Mouse (Mus musculus) liver, embryonic 15.5 days (tissue): ENCODE measurements around the gene Pde4d. TPM values are rescaled to one million over a fixed set of nuclear protein-coding genes. Genes with fewer than 3 reads are reported as not detected.
A peak's percentile ranks its signal among the peaks of the same experiment; 100 is the strongest.

Experiments used
- ATAC-seq: fragments of 200-750 bp; cut with Nextera tagmentation; 2 replicates; pipeline ENCODE4 v1.8.0; 2017; ENCODE audit warnings: moderate number of reproducible peaks, mild to moderate bottlenecking, moderate library complexity; ENCODE audit not compliant: insufficient read depth
- H3K27ac ChIP-seq: fragments of 300-500 bp; sonication (generic); replicated peaks from 2 replicates; pipeline ENCODE4 v1.5.1; 2015; ENCODE audit warnings: mild to moderate bottlenecking, inconsistent platforms
- H3K27me3 ChIP-seq: fragments of 300-500 bp; sonication (generic); 2 replicates; pipeline ENCODE4 v1.6.1; 2015; ENCODE audit warnings: mild to moderate bottlenecking, inconsistent platforms
- H3K36me3 ChIP-seq: fragments of 300-500 bp; sonication (generic); replicated peaks from 2 replicates; pipeline ENCODE4 v1.6.1; 2015; ENCODE audit warnings: moderate library complexity, mild to moderate bottlenecking, inconsistent platforms
- H3K4me1 ChIP-seq: fragments of 300-500 bp; sonication (generic); replicated peaks from 2 replicates; pipeline ENCODE4 v1.6.1; 2015; ENCODE audit warnings: inconsistent platforms
- H3K4me2 ChIP-seq: fragments of 300-500 bp; sonication (generic); 2 replicates; pipeline ENCODE4 v1.6.1; 2015; ENCODE audit warnings: moderate library complexity, mild to moderate bottlenecking, inconsistent platforms
- H3K4me3 ChIP-seq: fragments of 300-500 bp; sonication (generic); replicated peaks from 2 replicates; pipeline ENCODE4 v1.5.1; 2015; ENCODE audit warnings: mild to moderate bottlenecking, inconsistent platforms
- H3K9ac ChIP-seq: fragments of 300-500 bp; sonication (generic); 2 replicates; pipeline ENCODE4 v1.6.1; 2015; ENCODE audit warnings: moderate library complexity, mild to moderate bottlenecking, inconsistent platforms
- H3K9me3 ChIP-seq: fragments of 300-500 bp; sonication (generic); replicated peaks from 2 replicates; pipeline ENCODE4 v1.6.1; 2016; ENCODE audit warnings: inconsistent platforms
- whole genome bisulfite sequencing: fragments of 180-500 bp; shearing (Covaris S2); methylation state at CpG from one replicate; pipeline ENCODE4 v1.1.7; 2015; ENCODE audit warnings: mixed read lengths; ENCODE audit not compliant: insufficient replicate concordance; 5-methylcytosine and 5-hydroxymethylcytosine counted together
- polyA plus RNA-seq: library from polyadenylated mRNA; unstranded; fragments of >200 nt; fragmentation: Nextera tagmentation; extraction: Ambion mirVana; gene quantifications from 2 replicates; pipeline ENCODE4 v1.2.1, GENCODE M21; 2015

Gene Pde4d
- polyA plus RNA-seq, 1 experiment from 2014 or later, result 13.2 TPM

DNA sequence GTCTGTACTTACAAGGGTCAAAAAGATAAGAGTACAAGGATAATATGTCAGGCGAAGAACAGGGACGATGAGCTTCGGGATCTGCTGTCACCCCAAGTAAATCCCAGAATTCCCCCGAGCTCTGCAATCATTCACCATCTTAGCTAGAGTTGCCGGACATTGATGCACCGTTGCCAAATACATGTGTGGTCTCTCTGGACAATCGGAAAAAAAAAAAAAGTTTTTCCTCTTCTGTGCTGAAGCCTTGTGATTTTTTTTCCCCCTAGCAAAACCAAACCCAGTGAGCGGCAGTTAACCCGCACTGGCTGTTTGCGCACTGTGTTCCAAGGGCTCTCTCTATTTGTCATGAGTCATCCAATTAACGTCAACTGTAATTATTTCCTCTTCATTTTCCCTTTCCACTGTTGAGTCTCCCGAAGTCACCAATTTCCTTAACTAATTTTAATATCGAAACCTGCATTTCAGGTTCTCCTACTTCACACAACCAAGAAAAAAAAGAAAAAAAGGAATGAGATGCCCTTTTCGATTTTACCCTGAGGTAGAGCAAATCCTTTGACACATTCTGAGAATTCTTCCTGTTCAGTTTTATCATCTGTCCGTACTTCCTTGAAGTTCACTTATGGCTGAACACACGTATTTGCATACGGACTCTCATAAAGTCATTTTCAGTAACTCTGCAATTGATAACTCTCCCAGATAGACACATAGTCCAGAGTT is 780.0 kb downstream of the Pde4d start:
- peaks cover 25% of the 10 kb centered on the region for H3K4me1 ChIP-seq
- 14% methylated on average over 17 of the region's 17 CpGs for WGBS

DNA sequence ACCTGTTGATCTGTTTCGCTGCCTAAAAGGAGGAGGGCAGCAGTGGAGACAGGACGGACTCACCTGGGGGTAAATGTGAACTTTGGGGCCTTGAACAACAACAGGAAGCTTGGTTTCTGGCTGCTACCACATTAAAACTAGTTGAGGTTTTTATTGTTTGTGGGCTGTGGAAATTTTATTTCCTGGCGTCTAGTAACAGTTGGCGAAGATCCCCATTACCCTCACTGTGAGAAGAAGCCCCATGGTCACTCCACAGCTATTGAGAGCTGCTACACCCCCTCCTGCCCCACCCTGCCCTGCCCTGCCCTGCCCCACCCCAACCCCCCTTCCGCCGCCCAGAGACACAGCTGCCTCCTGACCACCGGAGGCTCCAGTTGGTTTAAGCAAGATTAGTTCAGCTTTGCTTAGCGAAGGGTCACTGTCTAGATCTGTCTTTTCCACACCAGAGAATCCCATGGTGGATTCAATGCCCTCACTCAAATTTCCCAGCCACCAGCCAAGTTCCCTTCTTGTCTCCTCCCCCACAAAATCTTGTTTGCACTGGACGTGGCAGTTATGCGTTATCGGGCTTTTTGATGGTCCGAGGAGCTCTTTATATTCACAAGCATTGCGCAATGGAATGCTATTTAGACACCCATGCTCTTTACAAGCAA is 780.7 kb downstream of the Pde4d start:
- peak overlapping the region; percentile 59 for H3K4me2 ChIP-seq
- H3K4me3 ChIP-seq, result 0 out of 2 replicates have a peak overlapping the region, but pooled peaks have one; percentile 6
- no peaks in the 10 kb centered on the region for H3K36me3 ChIP-seq
- no peak overlapping the region for H3K27ac ChIP-seq
- H3K9ac ChIP-seq, result no peak overlapping the region
- WGBS, result 10% methylated on average over 13 of the region's 13 CpGs
- H3K9me3 ChIP-seq, result no peaks in the 10 kb centered on the region
- H3K27me3 ChIP-seq, result no peaks in the 10 kb centered on the region
- no peak for ATAC-seq
- H3K4me1 ChIP-seq, result peaks cover 25% of the 10 kb centered on the region

More for the DNA sequence above, 780.0 kb downstream of the Pde4d start:
- Histone ChIP-seq H3K4me2 (peak overlapping the region; percentile 59), H3K36me3 (no peaks in the 10 kb centered on the region), H3K9ac (no peak overlapping the region), H3K9me3 (no peaks in the 10 kb centered on the region), H3K27ac (no peak overlapping the region), H3K27me3 (no peaks in the 10 kb centered on the region), H3K4me3 (peak overlapping the region; percentile 14)
- ATAC-seq, result no peak

GRCm38 (mm10) chr13:109231848-109232460 is 782.2 kb downstream of the Pde4d start:
- Histone ChIP-seq H3K4me1 (peaks cover 25% of the 10 kb centered on the region), H3K27me3 (no peaks in the 10 kb centered on the region), H3K27ac (0 out of 2 replicates have a peak overlapping the region, but pooled peaks have one; percentile 10)

DNA sequence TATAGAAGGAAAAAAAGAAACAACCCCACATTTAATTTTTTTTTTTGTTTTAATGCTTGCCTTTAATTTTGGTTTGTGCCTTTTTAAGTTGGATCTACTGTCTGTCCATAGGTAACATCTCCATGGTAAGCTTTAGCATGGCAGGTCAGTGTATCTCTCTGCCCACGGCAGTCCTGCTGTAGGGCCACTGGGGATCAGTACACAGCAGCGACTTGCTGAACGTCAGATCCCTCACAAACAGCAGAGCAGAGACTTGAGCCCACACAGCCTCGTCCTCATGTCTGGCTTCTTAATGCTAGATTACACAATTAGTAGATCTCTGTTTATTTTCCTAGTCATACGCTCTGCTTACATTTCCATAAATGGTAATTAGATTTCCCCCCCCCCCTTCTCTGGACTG is 782.8 kb downstream of the Pde4d start:
- no peaks in the 10 kb centered on the region for H3K36me3 ChIP-seq
- no peak overlapping the region for H3K4me2 ChIP-seq
- no peak for ATAC-seq
- no peak overlapping the region for H3K9ac ChIP-seq
- no peak overlapping the region for H3K27ac ChIP-seq
- no peak overlapping the region for H3K4me3 ChIP-seq
- WGBS, result 33% methylated on average over 5 of the region's 5 CpGs
- peaks cover 25% of the 10 kb centered on the region for H3K4me1 ChIP-seq
- no peaks in the 10 kb centered on the region for H3K9me3 ChIP-seq
- no peaks in the 10 kb centered on the region for H3K27me3 ChIP-seq

More at GRCm38 (mm10) chr13:109231848-109232460, 782.2 kb downstream of the Pde4d start:
- Histone ChIP-seq H3K4me2 (peak overlapping the region; percentile 29), H3K4me3 (no peak overlapping the region), H3K9ac (no peak overlapping the region), H3K36me3 (no peaks in the 10 kb centered on the region), H3K9me3 (no peaks in the 10 kb centered on the region)
- 14% methylated on average over 18 of the region's 18 CpGs for WGBS
- ATAC-seq, result no peak; the same call in 1 of the 2 replicates

DNA sequence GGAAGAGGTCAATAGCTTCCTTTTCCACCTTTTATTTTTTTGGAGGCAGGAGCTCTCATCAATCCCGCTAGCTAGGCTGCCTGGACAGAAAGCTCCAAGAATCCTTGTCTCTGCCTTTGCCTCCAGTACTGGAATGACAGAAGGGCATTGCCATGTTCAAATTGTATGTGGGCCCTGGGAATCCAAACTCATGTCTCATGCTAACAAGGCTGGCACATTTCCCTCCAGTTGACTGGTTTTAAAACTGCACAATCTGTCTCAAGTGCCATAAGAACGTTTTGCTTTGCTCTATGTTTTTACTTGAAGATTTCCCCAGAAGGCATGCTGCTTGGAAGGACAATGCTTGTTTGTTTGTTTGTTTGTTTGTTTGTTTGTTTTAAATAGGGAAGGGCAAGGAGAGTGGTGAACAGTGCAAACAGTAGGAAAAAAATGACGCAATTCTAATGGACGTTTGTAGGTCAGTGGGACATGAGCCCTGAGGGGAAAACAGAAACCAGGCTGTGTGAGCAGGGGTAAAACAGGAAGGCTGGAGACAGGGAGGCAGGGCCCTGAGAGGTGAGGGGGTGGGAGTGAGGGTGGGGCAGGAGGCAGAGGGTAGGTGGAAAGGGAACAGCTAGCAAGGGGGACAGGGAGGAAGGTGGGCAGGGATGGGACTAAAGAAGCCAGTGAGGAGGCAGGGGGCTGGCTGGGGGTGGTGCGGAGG is 784.3 kb downstream of the Pde4d start:
- Histone ChIP-seq H3K27me3 (no peaks in the 10 kb centered on the region), H3K9ac (no peak overlapping the region), H3K4me1 (peaks cover 25% of the 10 kb centered on the region), H3K9me3 (no peaks in the 10 kb centered on the region), H3K36me3 (no peaks in the 10 kb centered on the region), H3K27ac (no peak overlapping the region), H3K4me2 (no peak overlapping the region), H3K4me3 (no peak overlapping the region)
- 22% methylated on average over 5 of the region's 5 CpGs for WGBS
- no peak for ATAC-seq

DNA sequence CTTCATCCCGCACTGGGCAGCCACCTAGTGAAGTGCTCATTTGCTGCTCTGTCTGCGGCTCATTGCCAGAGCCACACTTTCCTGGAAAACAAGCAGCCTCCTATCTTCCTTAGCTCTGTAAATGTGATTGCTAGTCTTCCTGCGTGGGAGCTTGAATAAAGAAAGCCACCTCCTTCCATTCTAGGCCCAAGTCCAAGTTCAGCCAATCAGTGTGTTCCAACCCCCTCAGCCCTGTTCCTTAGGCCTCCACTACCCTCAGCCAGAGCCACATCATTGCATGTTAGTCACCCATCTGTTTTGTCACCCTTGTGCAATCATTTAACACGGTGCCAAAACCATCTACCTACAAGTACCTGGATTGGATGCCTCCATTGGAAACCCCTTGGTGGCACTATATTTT is 786.3 kb downstream of the Pde4d start:
- H3K27ac ChIP-seq, result no peak overlapping the region
- no peaks in the 10 kb centered on the region for H3K9me3 ChIP-seq
- no peaks in the 10 kb centered on the region for H3K27me3 ChIP-seq
- no peak for ATAC-seq
- H3K4me1 ChIP-seq, result peaks cover 9% of the 10 kb centered on the region; the same call in 1 of the 2 replicates
- WGBS, result 60% methylated on average over 4 of the region's 4 CpGs
- no peaks in the 10 kb centered on the region for H3K36me3 ChIP-seq
- no peak overlapping the region for H3K4me2 ChIP-seq
- H3K4me3 ChIP-seq, result no peak overlapping the region
- no peak overlapping the region for H3K9ac ChIP-seq

DNA sequence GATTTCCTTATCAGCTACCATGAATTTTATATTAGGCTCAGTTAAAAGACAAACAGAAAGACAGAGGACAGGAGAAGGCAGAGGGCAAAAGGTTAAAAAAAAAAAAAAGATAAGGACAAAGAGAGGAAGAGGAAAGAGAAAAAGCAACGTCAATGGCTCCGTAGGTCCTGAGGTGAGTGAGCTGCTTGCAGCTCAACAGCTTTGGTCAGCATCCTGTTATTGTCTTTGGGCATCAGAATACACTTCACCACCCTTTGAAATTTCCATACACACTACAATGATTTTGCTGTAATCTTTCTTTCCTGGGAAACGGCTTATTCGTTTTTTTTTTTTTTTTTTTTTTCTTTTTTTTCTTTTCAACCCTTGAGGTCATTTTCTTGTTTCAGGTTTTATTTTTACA is 788.9 kb downstream of the Pde4d start:
- no peaks in the 10 kb centered on the region for H3K4me1 ChIP-seq
- no peak overlapping the region for H3K9ac ChIP-seq
- no peaks in the 10 kb centered on the region for H3K27me3 ChIP-seq
- H3K4me2 ChIP-seq, result no peak overlapping the region
- no peak overlapping the region for H3K4me3 ChIP-seq
- H3K27ac ChIP-seq, result no peak overlapping the region
- no peaks in the 10 kb centered on the region for H3K36me3 ChIP-seq
- no peak for ATAC-seq
- no peaks in the 10 kb centered on the region for H3K9me3 ChIP-seq
- WGBS, result 28% methylated on average over 4 of the region's 4 CpGs

DNA sequence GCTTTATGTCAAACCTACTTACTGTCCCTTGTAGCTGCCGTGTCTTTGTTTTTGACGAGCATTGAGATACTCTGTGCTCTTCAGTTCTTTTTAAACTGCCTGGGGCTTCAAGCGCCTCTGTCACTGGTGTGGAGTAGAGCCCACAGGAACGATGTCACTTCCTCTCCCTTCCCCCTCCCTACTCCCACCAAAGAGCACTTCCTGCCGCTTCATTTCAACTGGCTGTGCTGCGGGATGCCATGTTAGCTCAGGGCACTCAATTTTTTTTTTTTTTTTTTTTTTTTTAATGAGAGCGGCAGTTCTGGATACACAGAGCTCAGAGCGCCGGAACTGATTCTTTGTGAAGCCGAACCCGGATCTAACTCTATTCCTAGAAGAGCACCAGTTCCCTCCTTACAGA is 789.5 kb downstream of the Pde4d start:
- H3K9ac ChIP-seq, result no peak overlapping the region
- no peak overlapping the region for H3K27ac ChIP-seq
- 0 out of 2 replicates have a peak, but pooled peaks have one; percentile 42 for ATAC-seq
- no peaks in the 10 kb centered on the region for H3K27me3 ChIP-seq
- no peak overlapping the region for H3K4me3 ChIP-seq
- H3K4me1 ChIP-seq, result no peaks in the 10 kb centered on the region
- H3K4me2 ChIP-seq, result peak overlapping the region; percentile 27
- no peaks in the 10 kb centered on the region for H3K9me3 ChIP-seq
- H3K36me3 ChIP-seq, result no peaks in the 10 kb centered on the region
- WGBS, result 23% methylated on average over 11 of the region's 11 CpGs

DNA sequence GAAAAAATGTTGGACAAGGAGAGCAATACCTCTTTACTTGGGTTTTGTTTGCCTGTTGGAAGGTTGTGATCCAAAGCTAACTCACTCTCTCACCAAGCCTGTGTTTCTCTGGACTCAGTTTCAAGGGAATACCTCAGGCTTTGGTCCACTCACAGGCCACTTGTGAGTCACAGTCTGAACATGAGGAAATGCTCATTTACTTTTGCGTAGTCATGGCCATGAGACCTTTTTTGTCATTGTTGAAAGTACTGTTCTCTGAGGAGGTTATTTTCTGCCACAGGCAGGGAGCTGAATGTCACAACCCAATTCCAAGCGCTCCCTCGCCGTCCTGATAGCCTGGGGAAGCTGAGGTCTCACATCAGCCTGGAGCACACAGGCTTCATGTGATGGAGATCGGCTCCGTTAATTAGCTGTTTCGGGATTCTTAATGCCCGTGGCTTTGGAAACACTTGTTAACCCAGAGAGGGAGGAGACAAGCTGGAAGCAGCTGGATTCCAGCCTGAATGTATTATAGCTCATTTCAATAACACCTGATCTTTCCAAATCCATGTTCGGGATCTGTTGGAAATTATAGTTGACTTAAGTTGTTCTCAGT is 792.8 kb downstream of the Pde4d start:
- no peak overlapping the region for H3K4me2 ChIP-seq
- H3K9me3 ChIP-seq, result no peaks in the 10 kb centered on the region
- H3K4me1 ChIP-seq, result no peaks in the 10 kb centered on the region
- no peak overlapping the region for H3K9ac ChIP-seq
- WGBS, result 65% methylated on average over 9 of the region's 9 CpGs
- ATAC-seq, result no peak
- H3K27me3 ChIP-seq, result no peaks in the 10 kb centered on the region
- H3K4me3 ChIP-seq, result no peak overlapping the region
- no peak overlapping the region for H3K27ac ChIP-seq
- H3K36me3 ChIP-seq, result no peaks in the 10 kb centered on the region

- H3K4me3 ChIP-seq, result no peak overlapping the region
- 51% methylated on average over 3 of the region's 3 CpGs for WGBS
- H3K27me3 ChIP-seq, result no peaks in the 10 kb centered on the region
- H3K4me1 ChIP-seq, result no peaks in the 10 kb centered on the region
- no peaks in the 10 kb centered on the region for H3K36me3 ChIP-seq
- no peak for ATAC-seq
- H3K9me3 ChIP-seq, result no peaks in the 10 kb centered on the region
- no peak overlapping the region for H3K4me2 ChIP-seq
- no peak overlapping the region for H3K9ac ChIP-seq
- H3K27ac ChIP-seq, result no peak overlapping the region
Measured at GRCm38 (mm10) chr13:109243160-109243559, 793.4 kb downstream of the Pde4d start.
